Mouse (Mus musculus) regulatory T cell (primary cell): ENCODE measurements around the gene Ccdc171.

Experiments used
- in situ Hi-C: fragments of 300-600 bp; cut with MboI, MseI; formaldehyde crosslinking; loops from one replicate; pipeline ENCODE4 v1.15.1; 2025; ENCODE audit warnings: high pct_unique_total_duplicates

Ccdc171 gene

GRCm38 (mm10) chr4:83794315-83794922 is 269.1 kb downstream of the Ccdc171 start:
- in situ Hi-C loops: no loop called here

GRCm38 (mm10) chr4:83794930-83795459 is 269.6 kb downstream of the Ccdc171 start:
- in situ Hi-C loops: no loop called here

GRCm38 (mm10) chr4:83797976-83798375 is 272.6 kb downstream of the Ccdc171 start:
- in situ Hi-C loops: no loop called here

- in situ Hi-C loops: no loop called here
Observed at GRCm38 (mm10) chr4:83798674-83799430, 273.5 kb downstream of the Ccdc171 start.

GRCm38 (mm10) chr4:83800402-83800801 is 275.1 kb downstream of the Ccdc171 start:
- in situ Hi-C loops: no loop called here

- in situ Hi-C loops: no loop called here
Observed at GRCm38 (mm10) chr4:83816925-83817324, 291.6 kb downstream of the Ccdc171 start.

GRCm38 (mm10) chr4:83829718-83830459 is 304.5 kb downstream of the Ccdc171 start:
- in situ Hi-C loops: no loop called here

- in situ Hi-C loops: no loop called here
Observed at GRCm38 (mm10) chr4:83830891-83831880, 305.8 kb downstream of the Ccdc171 start.

GRCm38 (mm10) chr4:83839077-83839476 is 313.7 kb downstream of the Ccdc171 start:
- in situ Hi-C loops: no loop called here

GRCm38 (mm10) chr4:83846304-83846703 is 321.0 kb downstream of the Ccdc171 start:
- in situ Hi-C loops: no loop called here

GRCm38 (mm10) chr4:83853885-83854284 is 328.5 kb downstream of the Ccdc171 start:
- in situ Hi-C loops: no loop called here

GRCm38 (mm10) chr4:83861706-83862105 is 336.4 kb downstream of the Ccdc171 start:
- in situ Hi-C loops: no loop called here

- in situ Hi-C loops: no loop called here
Observed at GRCm38 (mm10) chr4:83862295-83862694, 336.9 kb downstream of the Ccdc171 start.

GRCm38 (mm10) chr4:83876600-83876999 is 351.3 kb downstream of the Ccdc171 start:
- in situ Hi-C loops: no loop called here

- in situ Hi-C loops: no loop called here
Observed at GRCm38 (mm10) chr4:83878236-83878635, 352.9 kb downstream of the Ccdc171 start.

- in situ Hi-C loops: no loop called here
Observed at GRCm38 (mm10) chr4:83888459-83889054, 363.2 kb downstream of the Ccdc171 start.

GRCm38 (mm10) chr4:83902081-83902645 is 376.8 kb downstream of the Ccdc171 start:
- in situ Hi-C loops: loop anchor here (10.0 kb wide), 1 partner anchor 1167 kb away; no protein-coding TSS in a partner anchor
